Mouse (Mus musculus) heart, embryonic 15.5 days (tissue): Measurements from ENCODE around the gene Abl1. TPM values are rescaled to one million over a fixed set of nuclear protein-coding genes. Genes with fewer than 3 reads are reported as not detected.
A peak's percentile ranks its signal among the peaks of the same experiment; 100 is the strongest.
"Not testable (repeated sequence)": the region's sequence is repeated elsewhere in the genome, so short reads cannot be mapped to it uniquely, and the experiment has no call there.

Experiments used
- ATAC-seq: fragments of 200-750 bp; cut with Nextera tagmentation; replicated peaks from 2 replicates; pipeline ENCODE4 v1.8.0; 2017; ENCODE audit warnings: low read depth, moderate TSS enrichment; ENCODE audit not compliant: insufficient number of reproducible peaks, insufficient read depth, low FRiP score
- H3K27ac ChIP-seq: fragments of 300-500 bp; sonication (generic); 2 replicates; pipeline ENCODE4 v1.5.1; 2015; ENCODE audit warnings: mild to moderate bottlenecking, inconsistent platforms
- H3K27me3 ChIP-seq: fragments of 300-500 bp; sonication (generic); 2 replicates; pipeline ENCODE4 v1.6.1; 2015; ENCODE audit warnings: inconsistent platforms
- H3K36me3 ChIP-seq: fragments of 300-500 bp; sonication (generic); 2 replicates; pipeline ENCODE4 v1.6.1; 2015; ENCODE audit warnings: mild to moderate bottlenecking, inconsistent platforms
- H3K4me1 ChIP-seq: fragments of 300-500 bp; sonication (generic); replicated peaks from 2 replicates; pipeline ENCODE4 v1.6.1; 2015; ENCODE audit warnings: inconsistent platforms
- H3K4me2 ChIP-seq: fragments of 300-500 bp; sonication (generic); 2 replicates; pipeline ENCODE4 v1.6.1; 2015; ENCODE audit warnings: inconsistent platforms, mild to moderate bottlenecking, moderate library complexity
- H3K4me3 ChIP-seq: fragments of 300-500 bp; sonication (generic); 2 replicates; pipeline ENCODE4 v1.5.1; 2015; ENCODE audit warnings: mild to moderate bottlenecking, inconsistent platforms
- H3K9ac ChIP-seq: fragments of 300-500 bp; sonication (generic); 2 replicates; pipeline ENCODE4 v1.6.1; 2015; ENCODE audit warnings: mild to moderate bottlenecking, inconsistent platforms
- H3K9me3 ChIP-seq: fragments of 300-500 bp; sonication (generic); replicated peaks from 2 replicates; pipeline ENCODE4 v1.6.1; 2016; ENCODE audit warnings: inconsistent platforms
- WGBS: fragments of 180-500 bp; shearing (Covaris S2); methylation state at CpG from one replicate; pipeline ENCODE4 v1.1.7; 2015; ENCODE audit warnings: mixed read lengths; 5-methylcytosine and 5-hydroxymethylcytosine counted together
- polyA plus RNA-seq: library from polyadenylated mRNA; unstranded; fragments of >200 nt; fragmentation: Nextera tagmentation; extraction: Ambion mirVana; gene quantifications from 2 replicates; pipeline ENCODE4 v1.2.1, GENCODE M21; 2015

Gene Abl1
- polyA plus RNA-seq, 1 experiment from 2014 or later: 21.9 TPM

GRCm38 (mm10) chr2:31656374-31656773, 31.8 kb upstream of the Abl1 start:
- WGBS: 80% methylated on average over 7 of the region's 7 CpGs
- H3K9ac ChIP-seq: no peak overlapping the region
- H3K4me1 ChIP-seq: peaks cover 13% of the 10 kb centered on the region
- no peak for ATAC-seq
- H3K4me3 ChIP-seq: no peak overlapping the region
- H3K4me2 ChIP-seq: no peak overlapping the region
- peaks cover 81% of the 10 kb centered on the region for H3K27me3 ChIP-seq
- no peaks in the 10 kb centered on the region for H3K9me3 ChIP-seq
- H3K36me3 ChIP-seq: no peaks in the 10 kb centered on the region
- no peak overlapping the region for H3K27ac ChIP-seq

- no peak for ATAC-seq
- Histone ChIP-seq H3K9ac (no peak overlapping the region), H3K4me2 (no peak overlapping the region), H3K36me3 (no peaks in the 10 kb centered on the region), H3K9me3 (no peaks in the 10 kb centered on the region), H3K27ac (no peak overlapping the region), H3K27me3 (peaks cover 37% of the 10 kb centered on the region), H3K4me3 (no peak overlapping the region), H3K4me1 (no peaks in the 10 kb centered on the region)
- 58% methylated on average over 8 of the region's 8 CpGs for WGBS
Observed at GRCm38 (mm10) chr2:31662939-31663803, 25.0 kb upstream of the Abl1 start.

GRCm38 (mm10) chr2:31663804-31664180, 24.4 kb upstream of the Abl1 start:
- Histone ChIP-seq H3K4me2 (no peak overlapping the region), H3K9me3 (no peaks in the 10 kb centered on the region), H3K4me1 (no peaks in the 10 kb centered on the region), H3K9ac (no peak overlapping the region), H3K27me3 (peaks cover 31% of the 10 kb centered on the region), H3K36me3 (no peaks in the 10 kb centered on the region), H3K4me3 (no peak overlapping the region), H3K27ac (no peak overlapping the region)
- 91% methylated on average over 1 of the region's 1 CpGs for WGBS
- no peak for ATAC-seq

DNA sequence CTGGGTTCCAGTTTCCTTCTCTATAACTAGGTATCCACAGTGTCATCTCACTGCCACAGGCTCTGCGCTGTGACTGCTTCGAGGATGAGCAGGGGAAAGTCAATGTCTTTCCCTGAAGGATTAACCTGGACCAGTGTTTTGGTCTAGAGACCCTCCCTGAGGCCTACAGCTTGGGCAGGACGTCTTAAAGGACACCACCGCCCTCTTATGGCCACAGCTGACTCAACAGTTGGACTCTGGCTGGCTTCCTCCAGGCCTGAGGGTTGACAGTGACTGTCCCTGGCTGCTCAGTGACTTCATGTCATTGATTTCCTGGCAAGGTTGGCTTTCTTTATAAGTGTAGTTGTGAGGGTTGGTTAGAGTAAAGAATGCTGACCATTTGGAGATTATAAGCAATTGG, 20.8 kb upstream of the Abl1 start:
- Histone ChIP-seq H3K4me1 (peaks cover 8% of the 10 kb centered on the region), H3K27me3 (peaks cover 13% of the 10 kb centered on the region), H3K27ac (no peak overlapping the region), H3K4me3 (no peak overlapping the region), H3K9me3 (no peaks in the 10 kb centered on the region), H3K36me3 (no peaks in the 10 kb centered on the region), H3K9ac (no peak overlapping the region), H3K4me2 (no peak overlapping the region)
- no peak for ATAC-seq
- 30% methylated on average over 4 of the region's 4 CpGs for WGBS

DNA sequence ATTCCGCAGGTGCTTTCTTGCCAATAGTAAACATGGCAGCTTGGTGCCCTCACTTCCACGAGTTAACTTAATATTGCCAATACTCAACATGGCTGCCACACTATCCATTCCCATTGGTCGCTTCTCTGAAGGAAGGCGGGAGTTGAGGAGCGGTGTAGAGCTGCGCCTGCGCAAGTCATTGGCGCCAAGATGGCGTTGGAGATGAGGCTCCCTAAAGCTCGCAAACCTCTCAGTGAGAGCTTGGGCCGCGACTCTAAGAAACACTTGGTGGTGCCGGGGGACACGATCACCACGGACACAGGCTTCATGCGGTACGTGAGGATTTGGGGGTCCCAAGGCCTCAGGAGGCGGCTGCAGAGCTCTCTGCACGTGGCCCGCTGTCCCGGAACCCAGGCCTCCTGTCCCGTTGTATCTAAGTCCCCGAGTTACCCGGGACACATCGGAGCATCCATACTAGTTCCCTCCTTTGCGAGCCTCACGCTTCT, 17.6 kb upstream of the Abl1 start, which contains the start of gene Exosc2:
Gene Exosc2 (plus strand): TSS at position 165 of the 485 bp plus-strand sequence.
- WGBS: under 1% methylated on average over 27 of the region's 27 CpGs
- H3K9ac ChIP-seq: peak within 1 kb of the TSS; percentile 76
- ATAC-seq: peak; percentile 97
- peak within 1 kb of the TSS; percentile 79 for H3K4me2 ChIP-seq
- peak within 1 kb of the TSS; percentile 70 for H3K4me3 ChIP-seq
- peaks cover 9% of the 10 kb centered on the region for H3K4me1 ChIP-seq
- H3K9me3 ChIP-seq: no peaks in the 10 kb centered on the region
- H3K27me3 ChIP-seq: no peaks in the 10 kb centered on the region
- peak within 1 kb of the TSS; percentile 63 for H3K27ac ChIP-seq
- peaks cover 23% of the 10 kb centered on the region; the same call in 1 of the 2 replicates for H3K36me3 ChIP-seq

- H3K9ac ChIP-seq: no peak overlapping the region
- H3K9me3 ChIP-seq: no peaks in the 10 kb centered on the region
- peaks cover 56% of the 10 kb centered on the region for H3K36me3 ChIP-seq
- H3K27me3 ChIP-seq: no peaks in the 10 kb centered on the region
- no peak overlapping the region for H3K4me2 ChIP-seq
- H3K4me1 ChIP-seq: no peaks in the 10 kb centered on the region
- no peak overlapping the region for H3K4me3 ChIP-seq
- ATAC-seq: no peak
- 85% methylated on average over 6 of the region's 6 CpGs for WGBS
- H3K27ac ChIP-seq: no peak overlapping the region
Observed at GRCm38 (mm10) chr2:31678641-31679040, 9.5 kb upstream of the Abl1 start.

DNA sequence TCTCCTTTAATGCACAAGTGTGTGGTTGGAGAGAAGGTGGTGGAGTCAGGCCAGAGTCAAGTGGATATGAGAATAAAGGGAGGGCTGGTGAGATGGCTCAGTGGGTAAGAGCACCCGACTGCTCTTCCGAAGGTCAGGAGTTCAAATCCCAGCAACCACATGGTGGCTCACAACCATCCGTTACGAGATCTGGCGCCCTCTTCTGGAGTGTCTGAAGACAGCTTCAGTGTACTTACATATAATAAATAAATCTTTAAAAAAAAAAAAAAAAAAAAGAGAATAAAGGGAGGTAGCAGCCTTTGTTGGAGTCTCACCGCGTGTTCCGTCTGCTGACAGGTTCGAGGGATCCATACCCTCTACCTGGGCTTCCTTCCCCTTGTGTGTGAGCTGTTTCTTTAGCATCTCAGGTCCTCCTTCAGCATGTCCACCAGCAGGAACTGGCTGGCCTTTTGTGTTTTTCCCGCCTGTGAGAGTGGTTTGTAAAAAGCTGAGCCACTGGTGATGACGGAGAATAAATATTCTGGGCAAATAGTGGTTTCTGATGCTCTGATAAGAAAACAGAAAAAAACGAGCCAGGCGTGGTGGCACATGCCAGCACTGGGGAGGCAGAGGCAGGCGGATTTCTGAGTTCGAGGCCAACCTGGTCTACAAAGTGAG, 7.0 kb upstream of the Abl1 start:
- H3K4me2 ChIP-seq: not testable (repeated sequence)

GRCm38 (mm10) chr2:31681731-31682235, 6.4 kb upstream of the Abl1 start:
- H3K9me3 ChIP-seq: no peaks in the 10 kb centered on the region
- H3K9ac ChIP-seq: no peak overlapping the region
- no peak overlapping the region for H3K27ac ChIP-seq
- 80% methylated on average over 6 of the region's 6 CpGs for WGBS
- peaks cover 28% of the 10 kb centered on the region for H3K36me3 ChIP-seq
- no peak overlapping the region for H3K4me3 ChIP-seq
- no peak overlapping the region for H3K4me2 ChIP-seq
- ATAC-seq: no peak
- H3K4me1 ChIP-seq: no peaks in the 10 kb centered on the region
- H3K27me3 ChIP-seq: no peaks in the 10 kb centered on the region

More for the DNA sequence above, 7.0 kb upstream of the Abl1 start:
- not testable (repeated sequence) for H3K9me3 ChIP-seq, H3K4me1 ChIP-seq, H3K27me3 ChIP-seq, H3K27ac ChIP-seq, H3K9ac ChIP-seq, H3K4me3 ChIP-seq, ATAC-seq
- 84% methylated on average over 15 of the region's 15 CpGs for WGBS
- H3K36me3 ChIP-seq: peaks cover 34% of the 10 kb centered on the region

GRCm38 (mm10) chr2:31683666-31684065, 4.5 kb upstream of the Abl1 start:
- no peaks in the 10 kb centered on the region for H3K9me3 ChIP-seq
- no peak for ATAC-seq
- H3K4me2 ChIP-seq: no peak overlapping the region
- H3K27me3 ChIP-seq: no peaks in the 10 kb centered on the region
- H3K4me3 ChIP-seq: no peak overlapping the region
- H3K27ac ChIP-seq: no peak overlapping the region
- H3K36me3 ChIP-seq: peaks cover 20% of the 10 kb centered on the region
- H3K4me1 ChIP-seq: peaks cover 6% of the 10 kb centered on the region
- WGBS: 20% methylated on average over 2 of the region's 2 CpGs
- no peak overlapping the region for H3K9ac ChIP-seq

DNA sequence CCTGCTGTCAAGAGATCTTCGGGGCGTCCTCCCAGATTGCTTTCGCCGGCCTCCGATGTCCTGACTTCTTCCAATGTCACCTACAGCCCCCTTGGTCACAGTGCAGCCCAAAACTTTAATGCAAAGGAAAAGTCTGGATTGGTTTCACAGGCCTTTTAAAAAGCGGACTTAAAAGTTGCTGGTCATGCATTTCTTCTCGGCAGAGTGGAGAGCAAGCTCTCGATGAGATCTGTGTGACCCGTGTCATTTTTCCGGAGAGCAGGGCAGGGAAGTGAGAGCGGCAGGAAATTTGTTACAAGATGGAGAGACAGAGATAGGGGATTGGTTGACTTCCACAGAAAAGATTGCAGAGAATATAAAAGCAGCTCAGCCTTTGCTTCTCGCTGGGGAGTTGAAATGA, 869 bp downstream of the Abl1 start:
- WGBS: 0% methylated on average over 12 of the region's 12 CpGs
- peak overlapping the region; percentile 79 for H3K4me2 ChIP-seq
- ATAC-seq: no peak
- H3K4me3 ChIP-seq: peak overlapping the region; percentile 86
- no peaks in the 10 kb centered on the region for H3K27me3 ChIP-seq
- H3K9me3 ChIP-seq: no peaks in the 10 kb centered on the region
- peaks cover 27% of the 10 kb centered on the region for H3K4me1 ChIP-seq
- H3K36me3 ChIP-seq: no peaks in the 10 kb centered on the region
- H3K27ac ChIP-seq: peak overlapping the region; percentile 94
- H3K9ac ChIP-seq: peak overlapping the region; percentile 95

GRCm38 (mm10) chr2:31690063-31690462, 1.9 kb downstream of the Abl1 start:
- Histone ChIP-seq H3K4me3 (peak overlapping the region; percentile 86), H3K27me3 (no peaks in the 10 kb centered on the region), H3K4me2 (peak overlapping the region; percentile 79), H3K27ac (no peak overlapping the region), H3K9me3 (no peaks in the 10 kb centered on the region), H3K36me3 (no peaks in the 10 kb centered on the region), H3K9ac (peak overlapping the region; percentile 95; the same call in 1 of the 2 replicates), H3K4me1 (peaks cover 27% of the 10 kb centered on the region)
- ATAC-seq: no peak
- WGBS: 38% methylated on average over 3 of the region's 3 CpGs
